Mouse (Mus musculus) right cerebral cortex, postnatal 10 days (tissue): ENCODE results near the gene Top1.

ENCODE experiments used
- DNase-seq, 2 experiments: peaks; one replicate each; pipeline ENCODE4 v3.0.0; 2021; ENCODE audit warnings: low spot score in 2 of 2

Gene Top1

GRCm38 (mm10) chr2:160645614-160646137, at the start of gene Top1:
Gene Top1, plus strand, starts transcription at chr2:160645888.
- DNase-seq, result peak; percentile 99

- DNase-seq, result peak; percentile 74 to 78
Measured at GRCm38 (mm10) chr2:160597582-160598281, 48.0 kb upstream of the Top1 start.

GRCm38 (mm10) chr2:160601805-160602204, 43.9 kb upstream of the Top1 start:
- no peak for DNase-seq

- no peak for DNase-seq
Measured at GRCm38 (mm10) chr2:160603154-160603933, 42.3 kb upstream of the Top1 start.

- DNase-seq, result peak; percentile 80 to 82
Measured at GRCm38 (mm10) chr2:160610012-160610411, 35.7 kb upstream of the Top1 start.

- DNase-seq, result no peak
Measured at GRCm38 (mm10) chr2:160613186-160613919, 32.3 kb upstream of the Top1 start.

GRCm38 (mm10) chr2:160617741-160618140, 27.9 kb upstream of the Top1 start:
- DNase-seq, result no peak

- DNase-seq, result no peak
Measured at GRCm38 (mm10) chr2:160618619-160619220, 27.0 kb upstream of the Top1 start.

GRCm38 (mm10) chr2:160619300-160619699, 26.4 kb upstream of the Top1 start:
- no peak for DNase-seq

- DNase-seq, result no peak
Measured at GRCm38 (mm10) chr2:160619831-160620230, 25.9 kb upstream of the Top1 start.

- DNase-seq, result no peak
Measured at GRCm38 (mm10) chr2:160620279-160620963, 25.3 kb upstream of the Top1 start.

GRCm38 (mm10) chr2:160621001-160621448, 24.7 kb upstream of the Top1 start:
- DNase-seq, result no peak

GRCm38 (mm10) chr2:160621661-160622211, 24.0 kb upstream of the Top1 start:
- DNase-seq, result peak; percentile 88

GRCm38 (mm10) chr2:160622646-160623045, 23.0 kb upstream of the Top1 start:
- DNase-seq, result no peak

- DNase-seq, result no peak
Measured at GRCm38 (mm10) chr2:160623745-160624144, 21.9 kb upstream of the Top1 start.

- no peak for DNase-seq
Measured at GRCm38 (mm10) chr2:160627207-160628025, 18.3 kb upstream of the Top1 start.

GRCm38 (mm10) chr2:160628055-160628454, 17.6 kb upstream of the Top1 start:
- DNase-seq, result no peak

GRCm38 (mm10) chr2:160628666-160629527, 16.8 kb upstream of the Top1 start:
- no peak for DNase-seq

GRCm38 (mm10) chr2:160629528-160629830, 16.2 kb upstream of the Top1 start:
- DNase-seq, result no peak
